Mouse (Mus musculus) right cerebral cortex, postnatal 36 days (tissue): ENCODE data around the gene Maats1.
A peak's percentile ranks its signal among the peaks of the same experiment; 100 is the strongest.

Experiments
- DNase-seq, 2 experiments: peaks; one replicate each; pipeline ENCODE4 v3.0.0; 2022; ENCODE audit warnings: low spot score in 2 of 2, mixed read lengths in 1 of 2

Gene Maats1

GRCm38 (mm10) chr16:38341396-38342324, at the start of gene Maats1:
Gene Maats1 (minus strand): TSS chr16:38342143.
- DNase-seq: peak; percentile 53 to 57

- DNase-seq: no peak
Measured at GRCm38 (mm10) chr16:38390322-38390721, 48.4 kb upstream of the Maats1 start.

GRCm38 (mm10) chr16:38389284-38389893, 47.4 kb upstream of the Maats1 start:
- DNase-seq: no peak

DNA sequence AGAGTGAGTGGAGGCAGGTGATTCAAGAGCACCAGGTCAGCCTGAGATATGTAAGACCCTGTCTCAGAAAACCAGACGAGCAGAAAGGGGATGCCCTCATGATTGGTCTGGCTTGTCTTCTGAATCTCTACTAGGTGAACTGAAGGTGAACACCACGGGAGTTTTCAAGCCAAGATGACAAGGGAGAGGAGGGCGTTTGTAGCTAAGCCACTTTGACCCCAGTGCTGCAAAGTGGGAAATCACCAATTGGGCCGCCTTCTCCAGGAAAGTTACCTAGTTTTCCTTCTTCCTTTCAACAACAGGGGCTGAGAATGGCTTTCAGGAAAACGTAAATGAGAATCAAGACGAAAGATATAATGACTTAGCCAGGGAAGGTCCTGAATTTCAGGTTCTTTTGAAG, 46.8 kb upstream of the Maats1 start:
- DNase-seq: no peak

GRCm38 (mm10) chr16:38387389-38387788, 45.4 kb upstream of the Maats1 start:
- no peak for DNase-seq

DNA sequence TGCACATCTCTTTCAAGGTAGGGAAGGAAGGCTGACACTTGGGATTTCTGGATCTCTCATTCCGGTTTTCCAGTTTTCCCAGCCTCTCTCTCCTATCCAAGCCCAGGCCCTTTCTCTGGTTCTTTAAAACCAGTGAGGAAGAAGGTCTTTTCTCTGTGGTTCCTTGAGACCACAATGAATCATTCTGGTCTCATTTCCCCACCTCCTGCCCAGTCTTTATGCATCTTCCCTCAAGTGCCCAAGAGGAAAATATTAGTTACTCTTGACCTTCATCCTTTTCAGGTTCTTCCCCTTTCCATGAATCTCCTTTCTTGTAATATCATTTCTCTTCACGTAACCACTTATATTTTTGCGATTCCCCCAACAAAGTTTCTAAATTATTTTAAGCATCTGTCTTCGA, 43.8 kb upstream of the Maats1 start:
- no peak for DNase-seq

DNA sequence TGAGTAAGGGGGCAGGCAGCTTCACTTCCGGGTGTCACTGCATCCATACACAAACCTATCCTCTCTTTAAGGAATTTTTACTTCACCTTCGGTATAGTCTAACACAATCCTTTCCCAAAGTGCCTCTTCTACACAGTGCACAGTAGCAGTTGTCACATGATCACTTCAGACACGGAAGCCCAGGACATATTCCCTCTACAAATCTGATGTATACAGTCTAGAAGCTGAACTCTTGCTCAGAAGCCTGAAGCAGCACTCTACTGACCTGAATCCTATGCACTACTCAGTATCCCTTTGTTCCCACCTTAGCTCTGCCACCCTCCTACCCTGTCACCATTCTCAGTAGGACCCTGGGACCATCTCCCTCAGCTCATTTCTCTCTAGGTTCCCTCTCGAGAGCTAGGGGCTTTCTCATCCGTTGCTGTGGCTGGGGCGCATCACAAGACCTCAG, 43.3 kb upstream of the Maats1 start:
- no peak for DNase-seq

DNA sequence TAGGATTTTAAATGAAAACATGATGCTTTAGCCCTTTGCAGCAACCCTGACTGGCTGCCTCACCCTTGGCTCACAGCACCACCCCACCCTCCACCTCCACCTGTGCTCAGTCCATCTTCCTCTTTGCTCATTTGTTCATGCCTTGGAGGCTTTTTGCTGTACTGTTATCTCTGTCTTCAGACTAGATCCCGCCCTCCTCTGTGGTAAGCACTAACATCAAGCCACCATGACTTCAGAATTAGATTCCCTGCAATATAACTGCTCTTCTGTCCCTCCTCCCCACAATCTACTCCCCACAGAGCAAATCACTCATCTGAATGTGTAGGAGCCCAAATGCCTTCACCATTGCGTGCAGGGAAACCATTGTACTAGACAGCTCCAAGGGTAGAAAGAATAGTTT, 41.7 kb upstream of the Maats1 start:
- no peak for DNase-seq

DNA sequence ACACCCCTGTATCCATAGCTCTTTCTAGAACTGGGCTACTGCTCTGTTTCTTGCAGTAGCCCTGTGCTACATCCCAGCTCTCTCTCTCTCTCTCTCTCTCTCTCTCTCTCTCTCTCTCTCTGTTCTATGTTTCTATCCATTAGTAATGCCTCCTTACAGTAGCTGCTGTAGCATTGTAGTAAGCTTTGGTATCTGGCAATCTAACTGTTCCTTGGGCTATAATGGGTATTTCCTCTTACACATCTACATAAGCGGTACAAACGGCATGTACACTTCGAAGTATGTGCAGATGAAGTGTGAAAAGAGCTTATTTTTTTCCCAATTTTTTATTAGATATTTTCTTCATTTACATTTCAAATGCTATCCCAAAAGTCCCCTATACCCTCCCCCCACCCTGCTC, 38.0 kb upstream of the Maats1 start:
- DNase-seq: no peak

- no peak for DNase-seq
Measured at GRCm38 (mm10) chr16:38379493-38379892, 37.5 kb upstream of the Maats1 start.

DNA sequence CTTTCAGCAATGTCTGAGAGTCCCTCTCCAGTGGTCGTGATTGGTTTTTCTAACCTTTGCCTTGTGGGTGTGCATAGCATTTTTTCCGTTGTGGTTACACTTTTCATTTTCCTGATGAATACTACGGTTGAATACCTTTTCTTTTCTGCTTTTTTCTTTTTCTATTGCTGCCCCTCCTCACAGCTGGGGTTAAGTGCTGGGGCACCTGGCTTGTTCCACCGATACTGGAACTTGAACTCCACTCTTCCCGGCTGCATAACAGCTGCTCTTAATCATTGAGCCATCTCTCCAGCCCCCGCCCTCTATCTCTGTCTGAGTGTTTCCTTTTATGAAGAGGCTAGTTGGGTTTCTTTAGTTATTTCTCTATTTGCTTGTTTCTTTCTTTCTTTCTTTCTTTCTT, 37.1 kb upstream of the Maats1 start:
- DNase-seq: no peak

DNA sequence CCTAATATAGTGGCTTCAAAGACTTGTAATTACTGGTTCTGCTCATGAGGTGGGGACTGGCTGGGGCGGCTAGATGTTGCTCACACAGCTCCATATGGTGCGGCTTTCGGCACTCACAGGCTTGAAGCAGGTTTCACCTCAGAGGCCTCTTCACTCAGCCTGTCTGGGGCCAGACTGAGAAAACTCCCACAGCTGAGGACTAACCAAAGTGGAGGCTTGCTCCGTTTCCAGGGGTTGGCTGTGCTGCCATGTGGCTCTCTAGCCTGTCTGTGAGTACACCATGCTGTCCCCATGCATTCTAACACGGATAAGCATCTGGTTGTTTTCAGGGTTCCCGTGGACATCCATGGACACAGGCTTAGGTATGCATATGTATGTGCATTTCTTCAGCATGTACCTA, 36.6 kb upstream of the Maats1 start:
- no peak for DNase-seq

DNA sequence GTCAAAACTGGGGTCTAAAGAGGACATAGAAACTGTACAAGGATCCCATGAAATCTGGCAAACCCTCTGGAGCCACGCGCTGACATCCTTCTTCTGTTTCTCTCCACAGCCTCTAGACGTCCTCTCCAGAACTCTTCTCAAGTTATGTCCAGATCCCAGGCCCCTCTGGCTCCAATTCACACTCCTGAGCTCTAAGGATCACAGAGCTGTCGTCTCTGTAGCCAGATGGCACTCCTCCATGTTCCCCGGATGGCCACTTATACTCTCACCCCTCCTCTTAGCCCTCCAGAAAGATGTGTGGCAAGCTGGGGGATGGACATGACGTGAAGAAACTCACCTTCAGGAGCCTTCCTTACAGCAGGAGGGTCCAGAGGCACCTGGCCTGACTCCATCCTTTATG, 35.6 kb upstream of the Maats1 start:
- DNase-seq: no peak

DNA sequence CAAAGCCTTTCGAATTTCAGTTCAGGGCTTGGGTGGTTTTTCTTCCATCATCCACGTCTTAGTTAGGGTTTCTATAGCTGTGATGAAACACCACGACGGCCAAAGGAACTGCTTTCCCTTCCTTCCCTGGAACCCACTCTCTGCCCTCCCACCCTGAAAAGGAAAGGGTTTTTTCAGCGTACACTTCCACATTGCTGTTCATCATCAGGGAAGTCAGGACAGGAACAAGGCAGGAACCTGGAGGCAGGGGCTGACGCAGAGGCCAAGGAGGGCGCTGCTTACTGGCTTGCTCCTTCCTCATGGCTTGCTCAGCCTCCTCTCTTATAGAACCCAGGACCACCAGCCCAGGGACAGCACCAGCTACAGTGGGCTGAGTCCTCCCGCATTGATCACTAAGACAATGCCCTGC, 34.9 kb upstream of the Maats1 start:
- DNase-seq: no peak

DNA sequence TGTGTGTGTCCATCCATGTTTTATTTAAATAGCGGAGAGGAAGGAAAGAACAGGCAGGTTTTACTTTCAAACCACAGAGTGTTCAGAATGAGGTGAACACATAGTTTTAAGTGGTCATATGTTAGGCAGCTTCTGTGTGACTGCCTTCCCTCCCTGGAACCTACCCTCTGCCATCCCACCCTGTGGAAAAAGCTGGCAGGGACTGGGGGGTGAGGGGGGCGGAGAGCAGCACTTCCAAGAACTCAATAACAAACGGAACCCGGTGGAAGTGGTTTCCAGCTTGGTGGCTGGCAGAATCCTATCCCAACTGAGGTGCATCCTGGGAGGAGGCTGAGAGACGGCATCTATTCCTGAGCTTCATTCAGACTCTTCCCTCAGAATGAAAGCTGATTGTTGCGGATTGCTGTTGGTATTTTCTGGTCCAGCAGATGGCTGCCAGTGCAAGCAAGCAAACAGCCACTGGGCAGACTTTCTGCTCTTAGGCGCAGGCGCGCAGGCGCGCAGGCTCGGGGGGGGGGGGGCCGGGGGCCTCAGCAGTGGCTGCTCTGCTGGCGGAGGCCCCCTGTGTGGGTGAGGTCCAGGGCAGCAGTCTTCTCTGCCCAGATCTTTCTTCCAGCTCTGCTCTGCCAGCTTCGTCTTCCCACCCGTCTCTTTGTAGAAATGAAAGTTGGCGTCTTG, 34.4 kb upstream of the Maats1 start:
- peak in 1 of 2 experiments; percentile 65 for DNase-seq

DNA sequence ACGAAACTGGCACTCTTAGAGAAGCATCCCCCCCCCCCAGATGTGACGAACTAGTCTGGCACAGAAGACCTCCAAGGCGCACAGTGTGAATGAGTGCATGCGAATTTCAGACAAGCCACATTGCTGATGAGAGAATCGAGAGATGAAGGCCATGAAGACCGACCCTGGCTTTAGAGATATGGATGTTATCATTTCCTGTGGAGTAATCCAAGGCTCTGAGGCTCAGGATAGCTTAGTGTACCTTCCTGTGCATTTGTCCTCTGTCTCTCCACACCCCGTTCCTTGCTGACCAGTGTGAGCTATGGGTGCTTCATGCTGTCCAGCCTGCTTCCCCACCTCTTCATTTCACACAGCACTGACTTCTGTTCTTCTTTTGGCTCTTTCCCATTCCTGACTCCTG, 33.2 kb upstream of the Maats1 start:
- DNase-seq: no peak

DNA sequence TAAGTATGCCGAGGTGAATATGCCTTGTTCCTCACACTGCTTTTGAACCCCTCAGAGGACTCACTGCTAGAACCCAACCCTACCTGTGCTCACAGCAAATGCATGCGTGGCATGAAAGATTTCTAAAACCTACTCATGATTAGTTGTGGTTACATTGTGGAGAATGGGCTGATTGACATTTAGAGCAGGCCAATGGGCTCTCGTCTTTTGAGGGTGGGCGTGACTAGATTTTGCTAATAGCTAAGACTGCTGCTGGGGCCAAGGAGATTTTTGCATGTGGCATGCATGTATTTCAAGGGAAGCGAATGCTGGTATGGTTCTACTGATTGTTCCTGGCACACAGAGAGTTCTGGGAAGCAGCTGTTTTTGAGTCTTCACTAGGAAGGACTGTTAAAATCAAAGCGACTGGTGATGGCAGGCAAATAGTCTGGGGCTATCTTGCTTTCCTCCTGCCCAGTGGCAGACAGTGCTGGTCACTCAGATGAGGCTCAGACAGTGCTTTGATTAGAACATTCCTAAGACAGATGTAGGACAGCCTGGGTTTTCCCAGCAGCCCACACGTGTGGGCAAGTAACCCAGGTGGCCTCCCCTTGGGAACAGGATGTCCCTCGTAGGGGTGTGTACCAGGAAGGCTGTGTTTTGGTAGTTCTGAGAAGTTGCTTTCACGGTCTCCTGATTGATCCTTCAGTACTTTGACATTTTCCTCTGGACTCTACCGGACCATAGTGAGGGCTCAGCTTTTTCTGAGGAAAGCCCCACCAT, 32.6 kb upstream of the Maats1 start:
- no peak for DNase-seq

GRCm38 (mm10) chr16:38373941-38374340, 32.0 kb upstream of the Maats1 start:
- DNase-seq: no peak

DNA sequence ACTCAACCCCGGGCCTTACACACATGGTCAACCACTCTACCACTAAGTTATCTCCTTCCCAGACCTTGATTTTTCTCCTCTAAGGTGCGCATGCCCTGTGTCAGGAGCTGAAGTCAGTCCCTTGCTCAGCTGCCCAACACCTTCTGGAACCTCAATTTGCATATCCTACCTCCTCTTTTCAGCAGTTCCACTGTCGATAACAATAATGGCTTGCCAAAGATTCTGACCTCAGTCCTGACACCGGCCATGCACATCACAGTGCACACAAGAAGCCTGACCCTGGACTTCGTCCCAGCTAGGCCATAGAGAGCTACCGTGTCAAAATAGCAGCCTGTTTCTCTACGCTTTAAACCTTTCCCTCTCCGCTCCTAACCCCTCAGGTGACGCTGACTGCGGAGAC, 31.5 kb upstream of the Maats1 start:
- DNase-seq: no peak

- DNase-seq: no peak
Measured at GRCm38 (mm10) chr16:38372876-38373275, 30.9 kb upstream of the Maats1 start.

- DNase-seq: no peak
Measured at GRCm38 (mm10) chr16:38371705-38372296, 29.9 kb upstream of the Maats1 start.
